Mouse (Mus musculus) neural tube, embryonic 12.5 days (tissue): ENCODE measurements around the gene Odf2. TPM values are rescaled to one million over a fixed set of nuclear protein-coding genes. Genes with fewer than 3 reads are reported as not detected.
"Not testable (repeated sequence)": the region's sequence is repeated elsewhere in the genome, so short reads cannot be mapped to it uniquely, and the experiment has no call there.

Experiments used
- ATAC-seq: fragments of 200-750 bp; cut with Nextera tagmentation; 2 replicates; pipeline ENCODE4 v1.8.0; 2017; ENCODE audit warnings: low read depth, mild to moderate bottlenecking, moderate TSS enrichment, moderate library complexity; ENCODE audit not compliant: low FRiP score
- H3K27ac ChIP-seq: fragments of 300-500 bp; sonication (generic); 2 replicates; pipeline ENCODE4 v1.5.1; 2016
- H3K27me3 ChIP-seq: fragments of 300-500 bp; sonication (generic); replicated peaks from 2 replicates; pipeline ENCODE4 v1.6.1; 2016; ENCODE audit warnings: mild to moderate bottlenecking
- H3K36me3 ChIP-seq: fragments of 300-500 bp; sonication (generic); 2 replicates; pipeline ENCODE4 v1.6.1; 2016; ENCODE audit warnings: mild to moderate bottlenecking
- H3K4me1 ChIP-seq: fragments of 300-500 bp; sonication (generic); 2 replicates; pipeline ENCODE4 v1.6.1; 2016
- H3K4me2 ChIP-seq: fragments of 300-500 bp; sonication (generic); replicated peaks from 2 replicates; pipeline ENCODE4 v1.6.1; 2016; ENCODE audit warnings: mild to moderate bottlenecking
- H3K4me3 ChIP-seq: fragments of 300-500 bp; sonication (generic); 2 replicates; pipeline ENCODE4 v1.5.1; 2016
- H3K9ac ChIP-seq: fragments of 300-500 bp; sonication (generic); 2 replicates; pipeline ENCODE4 v1.6.1; 2016; ENCODE audit warnings: mild to moderate bottlenecking
- H3K9me3 ChIP-seq: fragments of 300-500 bp; sonication (generic); 2 replicates; pipeline ENCODE4 v1.6.1; 2016; ENCODE audit warnings: mild to moderate bottlenecking
- WGBS: fragments of 180-500 bp; shearing (Covaris S2); methylation state at CpG from one replicate; pipeline ENCODE4 v1.1.7; 2016; 5-methylcytosine and 5-hydroxymethylcytosine counted together
- polyA plus RNA-seq: library from polyadenylated mRNA; unstranded; fragments of >200 nt; fragmentation: Nextera tagmentation; extraction: Ambion mirVana; gene quantifications from 2 replicates; pipeline ENCODE4 v1.2.1, GENCODE M21; 2016

Odf2 gene
- polyA plus RNA-seq, 1 experiment from 2014 or later, result 84.0 TPM

DNA sequence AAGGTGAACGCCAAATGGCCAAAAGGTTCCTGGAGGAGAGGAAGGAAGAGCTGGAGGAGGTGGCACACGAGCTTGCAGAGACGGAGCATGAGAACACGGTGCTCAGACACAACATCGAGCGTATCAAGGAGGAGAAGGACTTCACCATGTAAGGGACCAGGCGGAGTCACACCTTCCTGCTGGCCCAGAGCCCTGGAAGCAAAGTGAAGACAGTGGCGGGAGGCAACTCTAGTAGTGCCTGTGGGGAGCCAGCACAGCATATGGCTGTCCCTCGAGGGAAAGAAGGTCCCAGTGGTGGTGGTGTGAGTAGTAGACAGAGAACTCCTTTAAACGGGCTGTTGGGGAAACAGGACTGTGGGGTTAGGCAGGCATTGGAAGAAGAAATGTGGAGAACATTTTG is 13.2 kb downstream of the Odf2 start:
- WGBS, result 92% methylated on average over 10 of the region's 10 CpGs
- no peak overlapping the region for H3K9ac ChIP-seq
- no peak overlapping the region for H3K4me2 ChIP-seq
- H3K36me3 ChIP-seq, result peaks cover 98% of the 10 kb centered on the region
- no peak overlapping the region for H3K27ac ChIP-seq
- no peaks in the 10 kb centered on the region for H3K9me3 ChIP-seq
- no peak for ATAC-seq
- no peaks in the 10 kb centered on the region for H3K4me1 ChIP-seq
- no peak overlapping the region for H3K4me3 ChIP-seq
- no peaks in the 10 kb centered on the region for H3K27me3 ChIP-seq

- not testable (repeated sequence) for ATAC-seq, H3K4me1 ChIP-seq, H3K4me2 ChIP-seq, H3K9me3 ChIP-seq, H3K4me3 ChIP-seq, H3K27me3 ChIP-seq, H3K9ac ChIP-seq, H3K27ac ChIP-seq
- H3K36me3 ChIP-seq, result peaks cover 81% of the 10 kb centered on the region
- 78% methylated on average over 2 of the region's 2 CpGs for WGBS
These were observed 19.1 kb downstream of the Odf2 start for GRCm38 (mm10) chr2:29908171-29908570.

GRCm38 (mm10) chr2:29910042-29910441 is 21.0 kb downstream of the Odf2 start:
- ATAC-seq, result no peak
- H3K27me3 ChIP-seq, result no peaks in the 10 kb centered on the region
- 87% methylated on average over 2 of the region's 2 CpGs for WGBS
- H3K9me3 ChIP-seq, result no peaks in the 10 kb centered on the region
- no peaks in the 10 kb centered on the region for H3K4me1 ChIP-seq
- H3K36me3 ChIP-seq, result peaks cover 80% of the 10 kb centered on the region
- H3K4me2 ChIP-seq, result no peak overlapping the region
- H3K27ac ChIP-seq, result no peak overlapping the region
- H3K4me3 ChIP-seq, result no peak overlapping the region
- H3K9ac ChIP-seq, result no peak overlapping the region

DNA sequence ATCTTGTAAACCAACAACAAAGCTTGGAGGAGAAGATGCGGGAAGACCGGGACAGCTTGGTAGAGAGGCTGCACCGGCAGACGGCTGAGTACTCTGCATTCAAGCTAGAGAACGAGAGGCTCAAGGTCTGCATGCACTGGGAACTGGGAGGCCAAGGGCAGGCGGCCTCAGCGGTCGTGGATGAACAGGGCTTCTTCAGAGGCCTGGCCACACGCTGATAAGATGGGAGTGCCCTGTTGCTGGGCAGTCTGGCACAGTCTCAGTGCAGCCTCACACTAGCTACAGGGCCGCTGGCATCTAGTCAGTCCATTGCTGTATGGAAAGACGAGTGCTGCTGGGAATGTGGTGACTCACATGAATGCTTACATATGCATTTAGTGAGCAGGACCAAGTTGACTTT is 28.6 kb downstream of the Odf2 start:
- Histone ChIP-seq H3K4me1 (no peaks in the 10 kb centered on the region), H3K9ac (no peak overlapping the region), H3K9me3 (no peaks in the 10 kb centered on the region), H3K27me3 (no peaks in the 10 kb centered on the region), H3K36me3 (peaks cover 86% of the 10 kb centered on the region), H3K4me2 (no peak overlapping the region), H3K4me3 (no peak overlapping the region), H3K27ac (no peak overlapping the region)
- WGBS, result 92% methylated on average over 11 of the region's 11 CpGs
- ATAC-seq, result no peak

GRCm38 (mm10) chr2:29922011-29922410 is 33.0 kb downstream of the Odf2 start:
- Histone ChIP-seq H3K4me3 (no peak overlapping the region), H3K9ac (no peak overlapping the region), H3K9me3 (no peaks in the 10 kb centered on the region), H3K36me3 (peaks cover 90% of the 10 kb centered on the region), H3K27me3 (no peaks in the 10 kb centered on the region), H3K27ac (no peak overlapping the region), H3K4me2 (no peak overlapping the region), H3K4me1 (no peaks in the 10 kb centered on the region)
- ATAC-seq, result no peak
- WGBS, result 80% methylated on average over 11 of the region's 11 CpGs

GRCm38 (mm10) chr2:29926542-29926941 is 37.5 kb downstream of the Odf2 start:
- Histone ChIP-seq H3K36me3 (peaks cover 94% of the 10 kb centered on the region), H3K4me1 (no peaks in the 10 kb centered on the region), H3K9ac (no peak overlapping the region), H3K4me3 (no peak overlapping the region), H3K27me3 (no peaks in the 10 kb centered on the region), H3K27ac (no peak overlapping the region), H3K4me2 (no peak overlapping the region), H3K9me3 (no peaks in the 10 kb centered on the region)
- no peak for ATAC-seq
- WGBS, result 94% methylated on average over 5 of the region's 5 CpGs

GRCm38 (mm10) chr2:29930506-29930905 is 41.5 kb downstream of the Odf2 start:
- H3K27me3 ChIP-seq, result no peaks in the 10 kb centered on the region
- no peaks in the 10 kb centered on the region for H3K4me1 ChIP-seq
- no peak overlapping the region for H3K27ac ChIP-seq
- no peak overlapping the region for H3K4me2 ChIP-seq
- no peak overlapping the region for H3K4me3 ChIP-seq
- H3K36me3 ChIP-seq, result peaks cover 55% of the 10 kb centered on the region
- 91% methylated on average over 10 of the region's 10 CpGs for WGBS
- no peak overlapping the region for H3K9ac ChIP-seq
- no peaks in the 10 kb centered on the region for H3K9me3 ChIP-seq
- no peak for ATAC-seq

DNA sequence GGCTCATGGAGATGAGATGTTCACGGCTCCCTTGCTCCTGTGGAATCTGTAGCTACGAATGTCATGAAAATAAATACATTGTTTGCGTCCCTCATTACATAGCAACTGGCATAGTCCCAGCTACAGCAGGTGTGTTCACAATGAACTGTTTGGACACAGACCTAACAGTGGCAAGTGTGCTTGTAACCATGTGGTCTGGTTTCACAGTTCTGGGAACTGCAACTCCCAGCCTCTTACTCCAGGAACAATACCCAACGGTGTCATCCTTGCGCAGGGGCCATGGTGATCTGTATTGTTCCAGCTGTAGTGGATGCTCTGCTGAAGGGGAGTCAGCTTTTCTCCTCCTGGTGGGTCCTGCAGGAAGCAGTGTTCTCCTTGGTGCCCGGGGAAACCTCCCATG is 42.2 kb downstream of the Odf2 start:
- no peak for ATAC-seq
- Histone ChIP-seq H3K4me2 (no peak overlapping the region), H3K4me3 (no peak overlapping the region), H3K27me3 (no peaks in the 10 kb centered on the region), H3K4me1 (peaks cover 6% of the 10 kb centered on the region), H3K9ac (no peak overlapping the region), H3K9me3 (no peaks in the 10 kb centered on the region), H3K36me3 (peaks cover 48% of the 10 kb centered on the region), H3K27ac (no peak overlapping the region)
- WGBS, result 91% methylated on average over 6 of the region's 6 CpGs

GRCm38 (mm10) chr2:29934906-29935599 is 46.0 kb downstream of the Odf2 start, which contains the start of gene Gle1:
Gle1 (plus strand) TSS chr2:29935426.
- Histone ChIP-seq H3K36me3 (peaks cover 35% of the 10 kb centered on the region), H3K4me3 (peak within 1 kb of the TSS; percentile 90), H3K9ac (peak within 1 kb of the TSS; percentile 61), H3K4me1 (peaks cover 7% of the 10 kb centered on the region), H3K27ac (no peak within 1 kb of the TSS), H3K27me3 (no peaks in the 10 kb centered on the region), H3K4me2 (peak within 1 kb of the TSS; percentile 77), H3K9me3 (no peaks in the 10 kb centered on the region)
- WGBS, result 5% methylated on average over 44 of the region's 44 CpGs
- peak; percentile 93 for ATAC-seq

GRCm38 (mm10) chr2:29940073-29940472 is 51.1 kb downstream of the Odf2 start:
- no peak for ATAC-seq

DNA sequence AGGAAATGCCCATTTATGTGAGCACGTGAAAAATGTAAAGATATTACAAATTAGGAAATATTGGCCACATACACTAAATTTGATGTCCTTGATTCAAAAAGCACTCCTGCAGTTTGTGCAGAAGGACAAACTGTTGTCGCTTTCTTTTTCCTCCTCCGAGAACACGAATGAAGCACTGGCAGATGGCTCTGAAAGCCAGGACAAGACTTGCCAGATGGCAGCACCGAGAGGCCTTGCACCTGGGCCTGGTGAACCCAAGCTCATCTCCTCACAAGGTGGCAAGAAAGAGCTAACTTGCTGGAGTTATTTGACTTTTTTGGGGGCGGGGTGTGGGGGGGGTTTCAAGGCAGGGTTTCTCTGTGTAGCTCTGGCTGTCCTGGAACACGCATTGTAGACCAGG is 51.8 kb downstream of the Odf2 start:
- no peak for ATAC-seq
- Histone ChIP-seq H3K4me1 (peaks cover 5% of the 10 kb centered on the region), H3K4me2 (no peak overlapping the region), H3K27ac (no peak overlapping the region), H3K9me3 (no peaks in the 10 kb centered on the region), H3K36me3 (peaks cover 74% of the 10 kb centered on the region), H3K27me3 (no peaks in the 10 kb centered on the region), H3K4me3 (no peak overlapping the region), H3K9ac (no peak overlapping the region)
- WGBS, result 93% methylated on average over 7 of the region's 7 CpGs

More at GRCm38 (mm10) chr2:29940073-29940472, 51.1 kb downstream of the Odf2 start:
- Histone ChIP-seq H3K4me3 (no peak overlapping the region), H3K36me3 (peaks cover 67% of the 10 kb centered on the region), H3K9me3 (no peaks in the 10 kb centered on the region), H3K9ac (no peak overlapping the region), H3K27ac (no peak overlapping the region), H3K27me3 (no peaks in the 10 kb centered on the region), H3K4me2 (no peak overlapping the region), H3K4me1 (peaks cover 7% of the 10 kb centered on the region)
- 89% methylated on average over 9 of the region's 9 CpGs for WGBS

DNA sequence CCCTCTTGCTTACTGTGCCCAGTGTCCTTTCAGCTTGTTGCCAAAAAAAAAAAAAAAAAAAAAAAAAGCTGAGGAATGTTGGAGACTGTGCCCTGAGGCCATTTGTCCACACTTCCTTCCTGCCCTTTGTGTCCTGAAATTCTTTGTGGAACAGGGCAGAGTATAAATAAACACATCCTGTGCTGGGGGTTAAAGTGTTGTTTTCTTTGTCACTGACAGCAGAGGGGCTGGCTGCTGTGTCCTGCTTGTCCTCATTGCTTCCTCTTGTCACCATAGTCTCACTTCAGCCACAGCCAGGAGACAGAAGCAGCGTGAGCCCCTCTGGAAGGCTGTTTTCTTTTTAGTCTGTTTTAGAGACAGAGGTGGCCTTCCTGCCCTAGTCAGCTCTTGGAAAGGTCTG is 55.7 kb downstream of the Odf2 start:
- Histone ChIP-seq H3K36me3 (peaks cover 87% of the 10 kb centered on the region), H3K9ac (no peak overlapping the region), H3K27ac (no peak overlapping the region), H3K4me1 (no peaks in the 10 kb centered on the region), H3K4me2 (no peak overlapping the region), H3K4me3 (no peak overlapping the region), H3K27me3 (no peaks in the 10 kb centered on the region), H3K9me3 (no peaks in the 10 kb centered on the region)
- WGBS, result 73% methylated on average over 1 of the region's 1 CpGs
- no peak for ATAC-seq

- peaks cover 82% of the 10 kb centered on the region for H3K36me3 ChIP-seq
- ATAC-seq, result no peak
These were observed 59.9 kb downstream of the Odf2 start for GRCm38 (mm10) chr2:29948896-29949295.

More at GRCm38 (mm10) chr2:29948896-29949295, 59.9 kb downstream of the Odf2 start:
- Histone ChIP-seq H3K4me2 (no peak overlapping the region), H3K27me3 (no peaks in the 10 kb centered on the region), H3K27ac (no peak overlapping the region), H3K4me3 (no peak overlapping the region), H3K9ac (no peak overlapping the region), H3K9me3 (no peaks in the 10 kb centered on the region), H3K4me1 (no peaks in the 10 kb centered on the region)
- 97% methylated on average over 5 of the region's 5 CpGs for WGBS
